Mouse (Mus musculus) heart, adult 11 months (tissue): ENCODE results near the gene Efna2.

Experiments used
- DNase-seq: peaks from one replicate; pipeline ENCODE4 v3.0.0; 2022

The Efna2 gene

GRCm38 (mm10) chr10:80169651-80170050 lies 9.6 kb upstream of the Efna2 start:
- no peak for DNase-seq

- DNase-seq, result peak; percentile 96
These were observed 9.2 kb upstream of the Efna2 start for GRCm38 (mm10) chr10:80170052-80170451.

DNA sequence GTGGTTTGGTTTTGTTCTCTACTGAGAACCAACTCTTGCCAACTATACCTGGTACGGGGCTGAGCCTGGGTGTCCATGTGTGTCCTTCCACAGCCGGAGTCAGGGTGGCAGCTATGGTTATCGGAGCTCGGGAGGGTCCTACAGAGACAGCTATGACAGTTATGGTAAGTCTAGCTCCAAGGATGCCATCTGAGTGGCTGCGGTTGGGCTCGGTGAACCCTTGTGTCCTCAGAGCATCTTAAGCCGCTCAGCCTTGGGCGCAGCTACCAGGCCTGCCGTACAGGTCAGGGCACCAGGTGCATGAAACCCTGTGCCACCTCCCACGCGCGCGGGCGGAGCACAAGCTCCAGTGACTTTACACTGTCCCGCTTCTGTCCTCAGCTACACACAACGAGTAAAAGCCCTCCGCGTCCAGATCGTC lies 8.7 kb upstream of the Efna2 start:
- DNase-seq, result peak; percentile 95

DNA sequence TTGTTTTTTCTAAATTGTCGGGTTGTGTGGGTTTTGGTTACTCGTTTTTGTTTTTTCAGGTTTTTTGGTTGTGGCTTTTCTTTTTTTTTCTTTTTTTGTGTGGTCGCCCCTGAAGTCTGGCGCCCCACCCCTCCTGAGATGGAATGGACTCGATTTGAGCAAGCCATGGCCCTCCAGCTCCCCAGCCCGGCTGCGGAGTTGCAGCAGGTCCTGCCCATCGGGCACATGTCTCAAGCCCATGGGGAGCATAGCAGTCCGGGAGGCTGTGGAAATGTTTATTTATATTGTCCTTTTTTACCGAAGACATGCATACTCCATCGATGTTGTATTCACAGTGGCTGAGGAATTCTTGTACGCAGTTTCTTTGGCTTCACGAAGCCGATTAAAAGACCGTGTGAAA lies 8.0 kb upstream of the Efna2 start:
- peak; percentile 90 for DNase-seq

- DNase-seq, result peak; percentile 97
These were observed 7.3 kb upstream of the Efna2 start for GRCm38 (mm10) chr10:80171760-80172526.

DNA sequence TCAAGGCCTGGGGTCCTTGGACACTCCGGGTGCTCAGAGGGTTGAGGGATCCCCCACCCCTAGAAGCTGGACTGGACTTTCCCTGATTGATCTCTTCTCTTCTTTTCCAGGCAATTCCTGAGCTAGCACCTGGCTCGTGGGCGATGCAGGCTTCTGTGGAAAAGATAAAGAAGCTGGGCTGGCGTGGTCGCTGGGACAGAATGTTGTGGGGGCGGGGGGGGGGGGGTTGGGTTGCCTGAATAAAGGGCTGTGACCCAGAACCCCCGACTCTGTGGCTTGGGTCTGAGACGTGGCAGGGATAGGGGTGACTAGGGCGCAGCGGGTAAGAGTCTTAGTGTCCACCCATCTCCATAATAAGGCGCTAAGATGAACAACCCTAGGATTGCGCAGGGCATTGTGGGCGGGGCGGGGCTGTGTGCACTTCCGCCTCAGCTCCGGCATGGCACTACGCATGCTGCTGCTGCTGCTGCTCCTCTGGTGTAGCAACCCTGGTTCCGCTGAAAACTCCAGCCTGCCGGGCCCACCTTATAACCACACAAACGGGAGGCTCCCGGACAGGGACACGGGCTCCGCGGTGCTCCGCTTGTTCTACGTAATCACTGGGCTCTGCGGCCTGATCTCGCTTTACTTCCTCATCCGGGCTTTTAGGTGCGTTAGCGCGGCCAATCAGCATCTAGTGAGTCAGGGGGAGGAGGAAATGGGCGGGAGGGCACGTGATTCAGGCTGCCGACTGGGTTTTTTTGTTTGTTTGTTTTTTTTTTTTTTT lies 6.6 kb upstream of the Efna2 start, which contains the start of gene 1600002K03Rik:
Gene 1600002K03Rik (plus strand): TSS at position 418 of the 766 bp plus-strand sequence.
- DNase-seq, result peak; percentile 100

- DNase-seq, result peak; percentile 95
These were observed 5.9 kb upstream of the Efna2 start for GRCm38 (mm10) chr10:80173358-80173757.

DNA sequence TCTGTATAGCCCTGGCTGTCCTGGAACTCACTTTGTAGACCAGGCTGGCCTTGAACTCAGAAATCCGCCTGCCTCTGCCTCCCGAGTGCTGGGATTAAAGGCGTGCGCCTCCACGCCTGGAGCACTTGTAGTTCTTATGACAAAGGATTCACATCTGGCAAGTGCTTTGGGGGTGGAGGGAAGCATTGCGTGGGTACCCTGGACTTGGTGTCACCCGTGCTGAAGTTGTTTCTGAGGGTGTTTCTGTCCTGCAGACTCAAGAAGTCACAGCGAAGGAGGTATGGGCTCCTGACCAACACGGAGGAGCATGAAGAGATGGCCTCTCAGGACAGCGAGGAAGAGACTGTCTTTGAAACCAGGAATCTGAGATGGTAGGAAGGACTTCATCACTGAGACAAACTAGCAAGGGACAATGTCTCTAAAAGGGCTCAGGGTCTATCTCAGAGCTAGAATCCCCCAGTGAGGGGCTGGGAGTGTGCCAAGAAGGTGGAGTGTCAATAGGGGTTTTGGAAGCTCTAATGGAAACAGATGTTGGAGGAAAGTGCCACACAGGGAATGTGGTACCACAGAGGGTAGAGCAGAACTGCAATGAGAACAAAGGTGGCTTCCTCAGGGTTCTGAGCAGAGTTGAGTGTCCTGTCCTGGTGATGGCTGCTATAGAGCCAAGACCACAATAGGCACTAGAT lies 5.2 kb upstream of the Efna2 start:
- DNase-seq, result peak; percentile 94

- peak; percentile 96 for DNase-seq
These were observed 4.6 kb upstream of the Efna2 start for GRCm38 (mm10) chr10:80174705-80175104.

DNA sequence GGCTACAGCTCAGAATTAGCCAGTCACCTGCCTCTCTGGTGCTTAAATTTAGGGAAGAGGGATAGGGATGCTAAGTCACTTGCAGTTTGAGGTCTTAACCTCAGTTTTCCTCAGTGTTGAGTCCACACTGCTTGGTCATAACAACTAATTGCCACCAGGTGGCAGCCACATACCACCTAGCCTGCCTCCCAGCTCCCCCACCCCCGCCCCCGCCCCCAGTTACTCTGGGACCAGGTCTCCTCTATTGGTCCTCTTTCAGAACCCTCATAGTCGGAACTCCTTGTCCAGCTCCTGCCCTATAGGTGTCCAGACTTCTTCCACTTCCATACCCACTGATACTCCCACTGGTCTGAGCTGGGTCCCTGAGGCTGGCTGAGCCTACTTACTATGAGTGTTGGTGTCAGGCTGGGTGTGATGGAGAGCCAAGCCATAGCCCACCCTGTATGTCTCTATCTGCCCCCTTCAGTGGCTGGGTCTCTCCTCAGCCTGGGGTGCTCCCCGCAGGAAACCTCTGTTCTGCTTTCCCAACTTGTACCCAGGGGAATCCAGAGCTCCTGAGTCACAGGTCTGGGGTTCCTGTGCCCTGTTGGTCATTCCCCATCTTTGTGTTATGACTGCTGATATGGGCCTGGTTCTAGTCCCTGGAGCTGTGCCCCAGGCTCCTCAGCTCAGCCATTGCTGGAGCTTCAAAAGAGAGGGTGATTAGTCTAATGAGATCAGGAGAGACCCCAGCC lies 3.6 kb upstream of the Efna2 start:
- DNase-seq, result peak; percentile 96

DNA sequence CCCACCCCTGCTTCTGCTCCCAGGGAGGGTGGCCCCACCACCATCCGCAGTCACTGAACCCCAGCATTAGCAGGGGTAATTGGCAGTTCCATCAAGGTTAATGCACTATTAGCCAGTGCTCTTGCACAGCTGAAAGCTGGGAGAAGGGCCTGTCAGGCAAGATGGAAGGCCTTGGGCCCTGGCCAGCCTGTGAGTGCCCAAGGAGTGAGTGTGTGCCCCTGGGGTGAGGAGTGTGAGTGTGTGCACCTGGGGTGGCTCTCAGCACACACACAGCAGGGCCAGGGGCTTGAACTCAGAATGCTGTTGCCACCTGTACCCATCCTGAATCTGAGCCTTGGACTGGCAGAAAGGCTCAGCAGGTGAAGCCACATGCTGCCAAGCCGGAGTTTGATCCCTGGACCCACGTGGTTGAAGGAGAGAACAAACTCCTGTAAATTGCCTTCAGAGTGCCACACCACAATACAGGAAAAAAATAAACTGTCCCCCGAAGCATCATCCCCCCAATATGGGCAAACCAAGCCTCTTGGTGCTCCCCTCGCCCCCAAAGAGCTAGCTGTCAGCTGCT lies 2.9 kb upstream of the Efna2 start:
- peak; percentile 92 for DNase-seq

GRCm38 (mm10) chr10:80177441-80178279 lies 1.6 kb upstream of the Efna2 start:
- peak; percentile 92 for DNase-seq

DNA sequence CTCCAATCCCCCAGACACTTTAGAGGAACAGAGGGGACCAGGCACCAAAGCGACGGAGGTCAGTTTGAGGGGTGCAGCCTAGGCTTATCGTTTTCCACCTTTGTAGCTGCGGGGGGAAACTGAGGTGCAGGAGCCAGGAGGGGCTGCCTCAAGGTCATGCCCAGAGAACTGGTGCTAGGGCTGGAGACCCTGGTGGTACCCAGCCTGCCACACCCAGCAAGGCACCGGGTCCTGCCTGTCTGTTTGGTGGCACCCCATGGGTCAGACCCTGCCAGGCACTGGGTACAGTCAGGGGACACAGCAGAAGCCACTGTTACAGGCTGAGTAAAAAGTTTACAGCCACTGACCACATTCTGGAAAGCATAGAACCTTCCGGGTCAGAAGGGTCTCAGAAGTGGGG lies 1.0 kb downstream of the Efna2 start:
- peak; percentile 91 for DNase-seq

GRCm38 (mm10) chr10:80180823-80181222 lies 1.5 kb downstream of the Efna2 start:
- no peak for DNase-seq

DNA sequence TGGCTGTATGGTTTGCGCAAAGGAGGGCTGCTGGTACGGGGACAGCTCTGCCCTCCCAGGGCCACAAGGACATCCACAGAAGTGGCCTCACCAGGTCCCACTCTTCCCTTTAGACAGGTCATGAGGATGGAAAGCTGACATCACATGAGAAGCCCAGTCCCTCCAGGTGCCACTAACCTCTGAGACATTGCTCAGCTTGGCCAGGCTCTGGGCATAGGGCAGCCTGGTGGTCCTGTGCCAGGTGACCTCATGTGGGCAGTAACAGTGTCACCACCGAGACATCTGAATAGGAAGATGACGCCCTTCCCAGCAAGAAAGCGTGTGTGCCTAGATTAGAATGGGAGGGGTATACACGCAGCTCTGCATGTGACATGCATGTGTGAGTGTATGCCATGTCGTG lies 3.3 kb downstream of the Efna2 start:
- peak; percentile 88 for DNase-seq

DNA sequence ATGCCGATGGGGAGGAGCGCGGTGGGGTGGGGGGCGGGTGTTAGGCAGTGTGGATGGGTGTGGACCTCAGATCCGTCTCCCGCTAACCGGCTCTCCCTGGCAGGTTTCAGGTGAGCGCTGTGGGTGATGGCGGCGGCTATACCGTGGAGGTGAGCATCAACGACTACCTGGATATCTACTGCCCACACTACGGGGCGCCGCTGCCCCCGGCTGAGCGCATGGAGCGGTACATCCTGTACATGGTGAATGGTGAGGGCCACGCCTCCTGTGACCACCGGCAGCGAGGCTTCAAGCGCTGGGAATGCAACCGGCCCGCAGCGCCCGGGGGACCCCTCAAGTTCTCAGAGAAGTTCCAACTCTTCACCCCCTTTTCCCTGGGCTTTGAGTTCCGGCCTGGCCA lies 7.4 kb downstream of the Efna2 start:
- peak; percentile 92 for DNase-seq

DNA sequence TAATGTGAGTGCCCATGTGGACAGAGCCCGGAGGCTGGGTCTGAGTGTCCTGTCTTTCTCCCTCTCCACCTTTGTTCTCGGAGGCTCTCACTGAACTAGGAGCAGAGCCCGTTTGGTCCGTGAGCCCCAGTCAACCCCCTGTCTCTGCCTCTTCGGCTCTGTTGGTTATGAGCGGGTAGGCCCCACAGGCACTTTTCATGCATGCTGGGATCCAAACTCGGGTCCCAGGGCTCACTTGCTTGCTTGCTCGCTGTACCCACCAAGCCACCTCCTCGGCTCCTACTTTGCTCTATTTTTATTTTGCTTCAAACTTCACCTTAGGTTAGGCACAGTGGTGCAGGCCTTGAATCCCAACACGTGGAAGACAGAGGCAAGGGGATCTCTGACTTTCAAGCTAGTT lies 8.5 kb downstream of the Efna2 start:
- DNase-seq, result peak; percentile 88

DNA sequence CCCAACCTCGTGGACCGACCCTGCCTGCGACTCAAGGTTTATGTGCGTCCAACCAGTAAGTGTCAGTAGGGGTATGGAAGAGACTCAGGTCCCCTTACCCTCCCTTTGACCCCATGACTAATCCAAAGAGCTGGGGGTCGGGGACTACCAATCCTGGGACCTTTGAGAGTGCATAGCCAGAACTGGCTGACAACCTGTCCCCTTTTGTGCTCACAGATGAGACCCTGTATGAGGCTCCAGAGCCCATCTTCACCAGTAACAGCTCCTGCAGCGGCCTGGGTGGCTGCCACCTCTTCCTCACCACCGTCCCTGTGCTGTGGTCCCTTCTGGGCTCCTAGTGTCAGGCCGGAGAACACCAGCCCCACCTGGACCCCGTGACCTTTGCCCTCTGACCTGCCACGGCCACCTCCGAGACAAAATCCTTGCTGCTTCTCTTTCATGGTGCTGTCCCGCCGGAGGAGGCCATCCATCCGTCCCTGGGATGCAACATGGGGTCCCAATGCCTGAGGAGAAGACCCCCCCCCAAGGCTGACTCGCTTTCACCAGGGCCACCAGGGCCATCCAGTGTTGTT lies 9.3 kb downstream of the Efna2 start:
- DNase-seq, result peak; percentile 88

DNA sequence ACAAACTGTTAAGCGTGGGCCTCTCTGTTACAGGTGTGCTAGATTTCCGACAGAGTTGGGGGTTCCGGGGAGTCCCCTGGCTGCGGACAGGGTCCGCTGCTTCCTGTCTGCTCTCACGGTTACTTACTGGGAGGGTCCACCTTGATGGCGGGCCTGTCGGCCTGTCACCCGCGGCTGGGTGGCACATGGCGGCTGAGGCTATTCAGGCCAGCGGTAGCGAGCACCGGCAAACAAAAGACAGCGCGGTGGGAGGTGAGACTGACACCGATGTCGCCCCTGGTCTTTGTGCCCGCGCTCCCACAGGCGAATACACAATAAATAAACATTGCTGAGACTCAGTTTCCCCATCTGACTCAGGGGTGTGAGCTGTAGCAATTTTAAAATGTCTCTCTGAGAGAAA lies 10.7 kb downstream of the Efna2 start:
- no peak for DNase-seq

DNA sequence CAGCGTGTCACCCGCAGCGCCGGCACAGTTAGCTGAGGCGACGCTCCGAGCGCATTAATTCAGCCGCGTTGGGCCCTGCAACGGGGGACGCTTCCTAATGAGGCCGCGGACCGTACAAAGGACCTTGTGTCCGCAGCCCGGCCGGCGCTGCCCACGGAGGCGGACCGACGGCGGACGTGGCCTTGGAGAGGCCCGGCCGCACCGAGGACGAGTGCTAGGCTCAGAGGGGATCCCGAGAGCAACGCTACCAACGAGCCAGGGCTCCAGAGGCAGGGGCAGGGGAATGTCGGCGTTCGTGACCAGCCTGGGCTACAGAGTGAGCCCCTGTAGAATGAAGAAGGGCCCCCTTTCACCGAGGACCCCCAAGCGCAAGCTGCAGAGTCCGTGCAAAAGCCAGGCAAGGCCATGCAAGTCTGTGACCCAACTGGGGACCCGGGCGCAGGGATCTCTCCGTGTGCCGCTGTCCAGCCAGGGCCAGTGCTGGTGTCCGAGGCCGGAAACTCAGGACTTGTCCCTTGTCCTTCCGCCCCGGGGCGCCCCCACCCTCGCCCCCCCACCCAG lies 11.3 kb downstream of the Efna2 start:
- peak; percentile 93 for DNase-seq

- DNase-seq, result no peak
These were observed 14.7 kb downstream of the Efna2 start for GRCm38 (mm10) chr10:80193976-80194375.
